Mouse (Mus musculus) myocyte (in vitro differentiated cells): ENCODE measurements around the gene Mrps6. TPM values are rescaled to one million over a fixed set of nuclear protein-coding genes. Genes with fewer than 3 reads are reported as not detected.

Source experiments
- H3K27me3 ChIP-seq: one replicate; pipeline ENCODE4 v1.6.1; 2011; ENCODE audit not compliant: control insufficient read depth, insufficient read depth, insufficient read length
- H3K36me3 ChIP-seq: one replicate; pipeline ENCODE4 v1.6.1; 2011; ENCODE audit not compliant: control insufficient read depth, insufficient read depth
- H3K4me2 ChIP-seq: one replicate; pipeline ENCODE4 v1.6.1; 2011; ENCODE audit warnings: low read depth, control low read depth
- H3K4me3 ChIP-seq: one replicate; pipeline ENCODE4 v1.5.1; 2011; ENCODE audit warnings: mild to moderate bottlenecking, control low read depth, moderate library complexity
- H3K79me2 ChIP-seq: one replicate; pipeline ENCODE4 v1.6.1; 2011; ENCODE audit not compliant: control insufficient read depth, insufficient read depth
- H3ac ChIP-seq: one replicate; pipeline ENCODE4 v1.6.1; 2011; ENCODE audit not compliant: control insufficient read depth, insufficient read length
- CEBPB ChIP-seq: IDR thresholded peaks from 2 replicates; pipeline ENCODE4 v1.6.1; 2011; ENCODE audit warnings: mild to moderate bottlenecking, moderate library complexity; ENCODE audit not compliant: poor library complexity, insufficient read depth, severe bottlenecking
- E2F4 ChIP-seq: IDR thresholded peaks from one replicate; pipeline ENCODE4 v1.6.1; 2011; ENCODE audit warnings: mild to moderate bottlenecking, control low read depth, moderate library complexity; ENCODE audit not compliant: insufficient read depth
- MAX ChIP-seq: IDR thresholded peaks from one replicate; pipeline ENCODE4 v1.6.1; 2011; ENCODE audit warnings: low read depth, mild to moderate bottlenecking, control low read depth
- MYOD1 ChIP-seq, 3 experiments: IDR thresholded peaks; one replicate each; pipeline ENCODE4 v1.6.1; 2011; ENCODE audit warnings: control low read depth in 2 of 3, low read depth in 2 of 3, mild to moderate bottlenecking in 2 of 3, moderate library complexity in 1 of 3; ENCODE audit not compliant: insufficient read length in 2 of 3, control insufficient read depth in 1 of 3
- MYOG ChIP-seq, 3 experiments: IDR thresholded peaks; one replicate each; pipeline ENCODE4 v1.6.1; 2011; ENCODE audit warnings: control low read depth in 2 of 3, low read depth in 2 of 3, mild to moderate bottlenecking in 2 of 3; ENCODE audit not compliant: insufficient read length in 2 of 3, control insufficient read depth in 1 of 3, insufficient read depth in 1 of 3
- POLR2A ChIP-seq: IDR thresholded peaks from one replicate; pipeline ENCODE4 v1.6.1; 2011; ENCODE audit warnings: low read depth, mild to moderate bottlenecking, control low read depth, moderate library complexity; ENCODE audit not compliant: insufficient read length
- POLR2AphosphoS2 ChIP-seq: IDR thresholded peaks from one replicate; pipeline ENCODE4 v1.6.1; 2011; ENCODE audit warnings: low read depth, control low read depth; ENCODE audit not compliant: insufficient read length
- REST ChIP-seq: IDR thresholded peaks from one replicate; pipeline ENCODE4 v1.6.1; 2011; ENCODE audit warnings: mild to moderate bottlenecking, control low read depth, moderate library complexity; ENCODE audit not compliant: insufficient read depth, insufficient read length
- SRF ChIP-seq: IDR thresholded peaks from one replicate; pipeline ENCODE4 v1.6.1; 2011; ENCODE audit warnings: low read depth; ENCODE audit not compliant: control insufficient read depth, insufficient read length
- TCF12 ChIP-seq: IDR thresholded peaks from one replicate; pipeline ENCODE4 v1.6.1; 2011; ENCODE audit warnings: mild to moderate bottlenecking, control low read depth; ENCODE audit not compliant: poor library complexity, insufficient read depth, severe bottlenecking
- TCF3 ChIP-seq: IDR thresholded peaks from one replicate; pipeline ENCODE4 v1.6.1; 2011; ENCODE audit warnings: low read depth, control low read depth; ENCODE audit not compliant: insufficient read length
- USF1 ChIP-seq: IDR thresholded peaks from one replicate; pipeline ENCODE4 v1.6.1; 2011; ENCODE audit warnings: low read depth, mild to moderate bottlenecking, control low read depth, moderate library complexity
- polyA plus RNA-seq: library from polyadenylated mRNA; unstranded; fragments of >200 nt; fragmentation: generic; extraction: Trizol; gene quantifications from one replicate; pipeline ENCODE4 v1.2.1, GENCODE M21; 2012; ENCODE audit warnings: missing spikeins

The Mrps6 gene
- polyA plus RNA-seq, 1 experiment = 121 TPM

GRCm38 (mm10) chr16:92083771-92084453 is 25.8 kb downstream of the Mrps6 start:
- Histone ChIP-seq H3K79me2 (peaks cover 97% of the 10 kb centered on the region), H3ac (no peak overlapping the region), H3K4me3 (no peak overlapping the region), H3K27me3 (no peaks in the 10 kb centered on the region), H3K36me3 (peaks cover 6% of the 10 kb centered on the region), H3K4me2 (no peak overlapping the region)
- TF ChIP-seq TCF12 (no peak), MYOG (IDR thresholded peaks at IDR 0.05; ENCODE audit: control insufficient read depth in 1 of 3, insufficient read depth in 1 of 3, insufficient read length in 2 of 3, low read depth in 2 of 3) (no peak), USF1 (no peak), POLR2A (no peak), SRF (no peak), MAX (no peak), E2F4 (no peak), POLR2AphosphoS2 (no peak), CEBPB (no peak), REST (no peak), TCF3 (no peak), MYOD1 (IDR thresholded peaks at IDR 0.05; ENCODE audit: control insufficient read depth in 1 of 3, insufficient read length in 2 of 3, low read depth in 2 of 3) (no peak)

GRCm38 (mm10) chr16:92089225-92089624 is 31.2 kb downstream of the Mrps6 start:
- no peak overlapping the region for H3ac ChIP-seq
- peaks cover 65% of the 10 kb centered on the region for H3K79me2 ChIP-seq
- peaks cover 4% of the 10 kb centered on the region for H3K36me3 ChIP-seq
- TF ChIP-seq MAX = no peak
- TF ChIP-seq MYOD1 (IDR thresholded peaks at IDR 0.05; ENCODE audit: control insufficient read depth in 1 of 3, insufficient read length in 2 of 3, low read depth in 2 of 3) = no peak
- no peak for TF ChIP-seq TCF12
- TF ChIP-seq CEBPB = no peak
- TF ChIP-seq USF1 = no peak
- TF ChIP-seq REST = no peak
- no peak for TF ChIP-seq E2F4
- TF ChIP-seq POLR2A = no peak
- no peak for TF ChIP-seq SRF
- no peak for TF ChIP-seq TCF3
- TF ChIP-seq MYOG (IDR thresholded peaks at IDR 0.05; ENCODE audit: control insufficient read depth in 1 of 3, insufficient read depth in 1 of 3, insufficient read length in 2 of 3, low read depth in 2 of 3) = no peak
- TF ChIP-seq POLR2AphosphoS2 = no peak
- H3K27me3 ChIP-seq = no peaks in the 10 kb centered on the region
- H3K4me3 ChIP-seq = no peak overlapping the region
- no peak overlapping the region for H3K4me2 ChIP-seq

- Histone ChIP-seq H3K27me3 (no peaks in the 10 kb centered on the region), H3K36me3 (peaks cover 4% of the 10 kb centered on the region), H3ac (no peak overlapping the region), H3K4me2 (no peak overlapping the region), H3K79me2 (peaks cover 41% of the 10 kb centered on the region), H3K4me3 (no peak overlapping the region)
- TF ChIP-seq POLR2A (no peak), MYOD1 (IDR thresholded peaks at IDR 0.05; ENCODE audit: control insufficient read depth in 1 of 3, insufficient read length in 2 of 3, low read depth in 2 of 3) (no peak), E2F4 (no peak), MYOG (IDR thresholded peaks at IDR 0.05; ENCODE audit: control insufficient read depth in 1 of 3, insufficient read depth in 1 of 3, insufficient read length in 2 of 3, low read depth in 2 of 3) (no peak), TCF12 (no peak), MAX (no peak)
Measured at GRCm38 (mm10) chr16:92091876-92092275, 33.8 kb downstream of the Mrps6 start.

DNA sequence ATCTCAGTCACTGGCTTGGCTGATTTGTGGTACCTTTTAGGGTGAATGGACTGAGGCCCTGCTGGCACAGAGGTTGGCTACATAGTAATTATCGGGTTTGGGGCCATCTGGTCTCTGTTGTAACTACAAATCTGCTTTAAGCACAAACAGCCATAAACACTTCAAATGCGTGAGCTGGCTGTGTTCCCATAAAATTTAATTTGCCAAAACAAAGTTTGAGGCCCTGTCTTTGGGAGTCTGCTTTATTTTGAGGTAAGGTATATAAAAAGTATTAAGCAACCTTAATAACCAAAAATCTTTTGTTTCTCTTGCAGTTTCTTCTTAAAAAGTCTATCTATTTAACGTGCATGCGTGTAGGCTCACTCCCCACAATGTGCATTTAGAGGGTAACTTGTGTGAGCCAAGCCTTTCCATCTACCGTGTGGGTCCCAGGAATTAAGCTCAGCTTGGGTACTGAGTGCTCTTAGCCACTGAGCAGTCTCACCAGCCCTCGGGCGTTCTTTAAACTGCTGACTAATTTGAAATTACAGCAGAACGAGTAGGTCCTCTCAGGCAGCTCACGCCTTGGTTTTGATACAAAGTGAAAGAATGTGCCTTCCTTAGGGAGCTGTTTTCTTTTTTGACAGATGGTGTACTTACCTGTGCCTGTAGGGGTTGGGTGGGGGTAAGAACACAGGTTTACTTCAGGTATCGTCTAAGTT is 40.4 kb downstream of the Mrps6 start:
- peaks cover 5% of the 10 kb centered on the region for H3K79me2 ChIP-seq
- no peak overlapping the region for H3K4me3 ChIP-seq
- H3K4me2 ChIP-seq = no peak overlapping the region
- H3K27me3 ChIP-seq = no peaks in the 10 kb centered on the region
- H3K36me3 ChIP-seq = peaks cover 2% of the 10 kb centered on the region
- TF ChIP-seq POLR2A (no peak), TCF3 (no peak), USF1 (no peak), MYOD1 (IDR thresholded peaks at IDR 0.05; ENCODE audit: control insufficient read depth in 1 of 3, insufficient read length in 2 of 3, low read depth in 2 of 3) (no peak), REST (no peak), POLR2AphosphoS2 (no peak), E2F4 (no peak), CEBPB (no peak)
- no peak overlapping the region for H3ac ChIP-seq

DNA sequence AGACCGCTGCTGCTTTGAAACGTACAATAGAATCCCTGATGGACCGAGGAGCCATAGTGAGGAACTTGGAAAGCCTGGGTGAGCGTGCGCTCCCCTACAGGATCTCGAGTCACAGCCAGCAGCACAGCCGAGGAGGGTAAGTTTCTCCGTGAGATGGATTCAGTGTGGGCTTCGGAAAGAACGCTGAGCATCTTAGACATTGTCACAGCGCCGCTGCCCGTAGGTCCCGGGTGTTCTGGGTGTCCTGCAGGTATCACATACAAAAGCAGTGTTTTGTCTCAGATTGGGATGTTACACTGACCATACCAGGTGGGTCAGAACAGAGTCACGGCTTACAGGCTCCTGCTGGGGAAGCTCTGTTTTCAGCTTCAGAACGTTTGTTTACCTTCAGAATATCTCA is 41.5 kb downstream of the Mrps6 start:
- H3ac ChIP-seq = no peak overlapping the region
- no peaks in the 10 kb centered on the region for H3K36me3 ChIP-seq
- H3K4me3 ChIP-seq = no peak overlapping the region

More for the DNA sequence above, 41.5 kb downstream of the Mrps6 start:
- Histone ChIP-seq H3K79me2 (no peaks in the 10 kb centered on the region), H3K4me2 (no peak overlapping the region), H3K27me3 (no peaks in the 10 kb centered on the region)
- TF ChIP-seq TCF3 = no peak
- TF ChIP-seq MYOD1 (IDR thresholded peaks at IDR 0.05; ENCODE audit: control insufficient read depth in 1 of 3, insufficient read length in 2 of 3, low read depth in 2 of 3) = no peak
- no peak for TF ChIP-seq POLR2A
- TF ChIP-seq TCF12 = no peak
- TF ChIP-seq MAX = no peak
- no peak for TF ChIP-seq E2F4
- no peak for TF ChIP-seq USF1
- TF ChIP-seq REST = no peak
- TF ChIP-seq MYOG (IDR thresholded peaks at IDR 0.05; ENCODE audit: control insufficient read depth in 1 of 3, insufficient read depth in 1 of 3, insufficient read length in 2 of 3, low read depth in 2 of 3) = no peak
- no peak for TF ChIP-seq SRF
